Mouse (Mus musculus): Measurements from ENCODE around the gene Mutyh. TPM values are rescaled to one million over a fixed set of nuclear protein-coding genes. Genes with fewer than 3 reads are reported as not detected.
A peak's percentile ranks its signal among the peaks of the same experiment; 100 is the strongest.

Gene Mutyh
- polyA plus RNA-seq, 1 experiment from 2014 or later, result 3.1 TPM

DNA sequence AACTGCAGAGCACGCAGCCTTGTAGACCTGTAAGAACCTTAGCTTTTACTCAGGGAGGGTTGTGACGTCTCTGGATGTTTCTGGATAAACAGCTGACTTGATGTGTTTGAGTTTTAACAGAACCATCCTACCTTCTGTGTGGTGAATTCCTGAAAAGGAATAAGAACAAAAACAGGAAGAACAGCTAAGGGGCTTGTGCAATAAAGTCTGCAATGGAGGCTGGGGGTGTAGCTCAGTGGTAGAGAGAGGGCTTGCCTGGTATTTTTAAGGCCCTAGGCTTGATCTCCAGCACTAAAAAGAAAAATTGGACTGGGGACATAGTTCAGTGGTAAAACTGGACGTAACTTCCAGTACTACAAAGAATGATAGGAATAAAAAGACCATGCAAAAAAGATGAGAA lies 30.4 kb upstream of the Mutyh start:
- no peaks in the 10 kb centered on the region for H3K27me3 ChIP-seq (replicated peaks; ENCODE audit: insufficient read depth, low read length)
- no peaks in the 10 kb centered on the region for H3K36me3 ChIP-seq (ENCODE audit: insufficient read depth, low read length)
- no peak overlapping the region for H3K4me2 ChIP-seq (replicated peaks; ENCODE audit: low read depth, low read length)
- TF ChIP-seq EP300 (IDR thresholded peaks at IDR 0.05) (no peak), CTCF (IDR thresholded peaks at IDR 0.05) (no peak)
- no peaks in the 10 kb centered on the region for H3K9me3 ChIP-seq (ENCODE audit: low read length)
- whole genome bisulfite sequencing, result 87% methylated on average over 3 of the region's 3 CpGs
- no peak for ATAC-seq
- DNase-seq (ENCODE audit: low spot score), result no peak
- no peak overlapping the region for H3K27ac ChIP-seq (ENCODE audit: low read length)
- H3K4me3 ChIP-seq (ENCODE audit: low read depth, low read length), result no peak overlapping the region
- no peak overlapping the region for H3K9ac ChIP-seq (replicated peaks; ENCODE audit: low read depth)
- H3K4me1 ChIP-seq (ENCODE audit: insufficient read depth, low read depth, low read length), result no peaks in the 10 kb centered on the region

DNA sequence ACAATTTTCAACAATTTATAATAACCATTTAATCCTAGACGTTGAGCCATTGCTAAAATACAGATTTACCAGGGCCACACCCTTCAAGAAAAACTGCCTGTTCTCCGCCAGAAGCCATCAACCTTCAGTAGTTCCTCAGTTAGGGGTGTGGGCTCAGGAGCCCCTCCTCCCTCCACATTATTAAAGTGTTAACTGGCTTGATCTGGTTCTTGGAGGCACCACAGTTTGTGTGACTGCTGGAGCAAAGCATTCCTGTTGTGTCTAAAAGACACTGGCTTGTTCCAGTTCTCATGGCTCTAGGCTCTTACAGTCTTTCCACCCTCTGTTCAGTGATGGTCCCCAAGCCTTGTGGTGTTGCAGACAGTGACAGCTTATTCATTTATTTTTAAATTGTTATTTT lies 27.0 kb upstream of the Mutyh start:
- ATAC-seq (no peak), DNase-seq (ENCODE audit: low spot score) (no peak)
- no peak overlapping the region for H3K4me3 ChIP-seq (ENCODE audit: low read depth, low read length)
- no peaks in the 10 kb centered on the region for H3K27me3 ChIP-seq (replicated peaks; ENCODE audit: insufficient read depth, low read length)
- TF ChIP-seq EP300 (IDR thresholded peaks at IDR 0.05), result no peak
- no peak for TF ChIP-seq CTCF (IDR thresholded peaks at IDR 0.05)
- no peaks in the 10 kb centered on the region for H3K9me3 ChIP-seq (ENCODE audit: low read length)
- H3K27ac ChIP-seq (ENCODE audit: low read length), result no peak overlapping the region
- H3K36me3 ChIP-seq (ENCODE audit: insufficient read depth, low read length), result no peaks in the 10 kb centered on the region
- no peak overlapping the region for H3K4me2 ChIP-seq (replicated peaks; ENCODE audit: low read depth, low read length)
- 67% methylated on average over 2 of the region's 2 CpGs for WGBS
- H3K9ac ChIP-seq (replicated peaks; ENCODE audit: low read depth), result no peak overlapping the region
- H3K4me1 ChIP-seq (ENCODE audit: insufficient read depth, low read depth, low read length), result no peaks in the 10 kb centered on the region

DNA sequence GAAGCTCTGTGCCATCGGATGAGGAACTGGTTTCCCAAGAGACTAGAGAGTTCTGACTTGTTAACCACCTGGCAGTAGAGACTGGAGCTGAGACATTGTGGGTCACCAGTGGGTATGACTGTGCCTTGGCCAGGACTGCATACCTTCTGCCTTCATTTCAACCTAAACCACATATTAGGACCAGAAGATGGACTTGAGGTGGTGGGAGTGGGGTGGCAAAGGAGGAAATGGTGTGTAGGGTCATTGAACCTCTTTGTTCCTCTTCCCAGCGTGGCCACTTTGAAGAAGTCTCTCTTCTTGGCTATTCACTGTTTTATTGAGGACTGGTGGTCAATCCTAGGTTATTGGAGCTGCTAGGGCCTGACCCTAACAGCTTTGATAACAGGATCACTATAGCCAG lies 26.2 kb upstream of the Mutyh start:
- Histone ChIP-seq H3K27ac (ENCODE audit: low read length) (no peak overlapping the region), H3K4me3 (ENCODE audit: low read depth, low read length) (no peak overlapping the region), H3K36me3 (ENCODE audit: insufficient read depth, low read length) (no peaks in the 10 kb centered on the region), H3K4me2 (replicated peaks; ENCODE audit: low read depth, low read length) (no peak overlapping the region), H3K27me3 (replicated peaks; ENCODE audit: insufficient read depth, low read length) (no peaks in the 10 kb centered on the region), H3K4me1 (ENCODE audit: insufficient read depth, low read depth, low read length) (no peaks in the 10 kb centered on the region), H3K9ac (replicated peaks; ENCODE audit: low read depth) (no peak overlapping the region), H3K9me3 (ENCODE audit: low read length) (no peaks in the 10 kb centered on the region)
- ATAC-seq (no peak), DNase-seq (ENCODE audit: low spot score) (no peak)
- no peak for TF ChIP-seq CTCF (IDR thresholded peaks at IDR 0.05)
- TF ChIP-seq EP300 (IDR thresholded peaks at IDR 0.05), result no peak
- WGBS, result 40% methylated on average over 2 of the region's 2 CpGs

DNA sequence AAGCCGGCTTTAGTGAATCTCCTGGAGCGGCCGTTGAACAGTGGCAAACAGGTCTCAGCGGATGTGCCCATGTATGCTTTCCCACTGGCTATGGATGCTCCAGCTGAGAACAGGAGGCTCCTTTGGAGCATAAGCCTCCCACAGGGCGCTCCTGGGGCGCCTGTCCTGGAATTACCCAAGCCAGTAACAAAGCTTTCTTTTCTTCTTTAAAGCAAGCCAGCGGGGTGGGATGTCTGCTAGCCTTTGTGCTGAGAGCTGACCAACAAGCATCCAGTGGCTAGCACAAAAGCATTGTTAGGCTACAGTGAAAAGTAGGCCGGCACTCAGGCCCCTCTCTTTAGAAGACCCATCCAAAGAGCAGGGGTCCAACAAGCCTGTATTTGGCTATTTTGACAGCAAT lies 25.4 kb upstream of the Mutyh start:
- Histone ChIP-seq H3K27ac (ENCODE audit: low read length) (no peak overlapping the region), H3K27me3 (replicated peaks; ENCODE audit: insufficient read depth, low read length) (no peaks in the 10 kb centered on the region), H3K4me2 (replicated peaks; ENCODE audit: low read depth, low read length) (no peak overlapping the region), H3K4me1 (ENCODE audit: insufficient read depth, low read depth, low read length) (no peaks in the 10 kb centered on the region), H3K4me3 (ENCODE audit: low read depth, low read length) (no peak overlapping the region), H3K36me3 (ENCODE audit: insufficient read depth, low read length) (no peaks in the 10 kb centered on the region), H3K9ac (replicated peaks; ENCODE audit: low read depth) (no peak overlapping the region), H3K9me3 (ENCODE audit: low read length) (no peaks in the 10 kb centered on the region)
- 33% methylated on average over 8 of the region's 8 CpGs for whole genome bisulfite sequencing
- no peak for ATAC-seq
- no peak for DNase-seq (ENCODE audit: low spot score)
- TF ChIP-seq CTCF (IDR thresholded peaks at IDR 0.05) (no peak), EP300 (IDR thresholded peaks at IDR 0.05) (no peak)

DNA sequence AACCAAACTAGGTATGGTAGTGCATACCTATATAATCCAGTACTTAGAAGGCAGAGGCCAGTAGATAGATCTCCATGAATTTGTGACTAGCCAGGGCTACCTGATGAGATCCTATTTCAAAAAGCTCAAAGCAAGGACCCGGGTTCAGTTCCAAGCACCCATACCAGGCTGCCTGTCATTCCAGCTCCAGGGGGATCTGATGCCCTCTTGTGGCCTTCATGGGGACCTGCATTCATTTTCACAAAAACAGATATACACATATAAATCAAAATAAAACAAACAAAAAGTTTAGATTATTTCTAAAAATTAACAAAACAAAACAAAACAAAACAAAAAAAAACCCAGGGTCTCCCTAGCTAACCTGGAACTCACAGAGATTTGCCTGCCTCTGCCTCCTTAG lies 20.9 kb upstream of the Mutyh start:
- H3K36me3 ChIP-seq (ENCODE audit: insufficient read depth, low read length), result no peaks in the 10 kb centered on the region
- no peak overlapping the region for H3K4me3 ChIP-seq (ENCODE audit: low read depth, low read length)
- H3K4me2 ChIP-seq (replicated peaks; ENCODE audit: low read depth, low read length), result no peak overlapping the region
- H3K9me3 ChIP-seq (ENCODE audit: low read length), result no peaks in the 10 kb centered on the region
- no peak overlapping the region for H3K9ac ChIP-seq (replicated peaks; ENCODE audit: low read depth)
- DNase-seq (ENCODE audit: low spot score) (no peak), ATAC-seq (no peak)
- H3K27me3 ChIP-seq (replicated peaks; ENCODE audit: insufficient read depth, low read length), result no peaks in the 10 kb centered on the region
- no peak overlapping the region for H3K27ac ChIP-seq (ENCODE audit: low read length)
- 85% methylated on average over 1 of the region's 1 CpGs for WGBS
- TF ChIP-seq CTCF (IDR thresholded peaks at IDR 0.05) (peak; percentile 26), EP300 (IDR thresholded peaks at IDR 0.05) (no peak)
- H3K4me1 ChIP-seq (ENCODE audit: insufficient read depth, low read depth, low read length), result no peaks in the 10 kb centered on the region

DNA sequence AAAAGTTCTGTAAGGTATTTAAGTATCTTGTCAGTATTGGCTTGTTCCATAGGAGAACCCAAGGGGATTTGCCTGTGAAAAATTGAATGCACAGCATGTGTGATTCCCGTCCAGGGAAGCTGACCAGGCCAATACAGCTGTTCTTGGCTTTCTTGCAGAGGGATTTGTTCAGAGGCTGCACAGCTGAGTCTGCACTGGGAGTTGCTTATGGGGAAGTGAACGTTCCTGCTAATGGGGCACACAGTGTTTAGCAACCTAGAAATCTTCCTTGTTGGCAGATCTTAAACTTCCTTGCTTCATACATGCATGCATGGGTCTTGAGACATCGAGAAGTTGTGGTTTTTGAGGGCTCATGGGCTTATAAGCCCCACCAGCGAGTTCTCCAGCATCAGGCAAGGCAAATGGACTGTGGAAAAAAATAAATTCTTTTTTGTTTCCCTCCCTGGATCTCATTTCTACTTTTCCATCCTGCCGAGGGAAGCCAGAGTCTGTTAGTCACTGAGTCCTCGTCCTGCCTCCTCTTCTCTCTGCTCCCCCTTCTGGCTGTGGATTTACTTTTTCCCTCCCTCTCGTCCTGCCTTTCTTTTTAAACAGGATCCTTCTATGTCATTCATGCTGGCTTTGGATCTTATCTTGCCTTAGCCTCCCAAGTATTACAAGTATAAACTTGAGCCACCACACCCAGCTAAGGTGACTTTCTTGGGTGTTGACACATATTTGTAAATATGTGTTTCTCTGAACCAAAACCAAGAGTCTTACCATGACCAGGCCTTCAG lies 19.4 kb upstream of the Mutyh start:
- peak; percentile 54 for ATAC-seq
- Histone ChIP-seq H3K4me2 (replicated peaks; ENCODE audit: low read depth, low read length) (no peak overlapping the region), H3K27ac (ENCODE audit: low read length) (no peak overlapping the region), H3K4me3 (ENCODE audit: low read depth, low read length) (no peak overlapping the region), H3K9me3 (ENCODE audit: low read length) (no peaks in the 10 kb centered on the region), H3K27me3 (replicated peaks; ENCODE audit: insufficient read depth, low read length) (no peaks in the 10 kb centered on the region), H3K9ac (replicated peaks; ENCODE audit: low read depth) (no peak overlapping the region), H3K36me3 (ENCODE audit: insufficient read depth, low read length) (no peaks in the 10 kb centered on the region; the same call in 1 of the 2 replicates), H3K4me1 (ENCODE audit: insufficient read depth, low read depth, low read length) (no peaks in the 10 kb centered on the region)
- WGBS, result 35% methylated on average over 7 of the region's 7 CpGs
- TF ChIP-seq CTCF (IDR thresholded peaks at IDR 0.05), result peak; percentile 41
- TF ChIP-seq EP300 (IDR thresholded peaks at IDR 0.05), result no peak
- DNase-seq (ENCODE audit: low spot score), result peak; percentile 65
